Mouse (Mus musculus): ENCODE data around the gene Krt80. TPM values are rescaled to one million over a fixed set of nuclear protein-coding genes. Genes with fewer than 3 reads are reported as not detected.
"Not testable (repeated sequence)": the region's sequence is repeated elsewhere in the genome, so short reads cannot be mapped to it uniquely, and the experiment has no call there.

Gene Krt80
- total RNA-seq, 1 experiment from 2014 or later, result 1.7 TPM

DNA sequence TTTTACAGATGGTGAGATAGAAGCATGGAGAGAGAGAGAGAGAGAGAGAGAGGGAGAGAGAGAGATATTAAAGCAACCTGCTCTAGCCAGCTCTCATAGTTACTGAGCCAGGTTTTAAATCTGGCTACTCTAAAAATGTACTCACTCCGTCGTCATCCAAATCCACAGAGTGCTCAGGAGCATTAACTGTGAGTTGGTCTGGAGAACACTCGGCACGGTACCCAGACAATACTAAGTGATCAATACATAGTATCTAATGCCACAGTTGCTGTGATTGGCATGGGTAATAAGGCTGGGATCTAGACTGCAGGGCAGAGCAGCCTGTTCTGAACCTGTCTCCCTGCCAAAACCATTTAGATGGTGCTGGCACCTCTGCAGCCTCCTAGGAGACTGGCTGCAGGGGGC lies 14.6 kb downstream of the Krt80 start:
- ATAC-seq (replicated peaks; ENCODE audit: low read depth, poor library complexity, severe bottlenecking), result no peak

DNA sequence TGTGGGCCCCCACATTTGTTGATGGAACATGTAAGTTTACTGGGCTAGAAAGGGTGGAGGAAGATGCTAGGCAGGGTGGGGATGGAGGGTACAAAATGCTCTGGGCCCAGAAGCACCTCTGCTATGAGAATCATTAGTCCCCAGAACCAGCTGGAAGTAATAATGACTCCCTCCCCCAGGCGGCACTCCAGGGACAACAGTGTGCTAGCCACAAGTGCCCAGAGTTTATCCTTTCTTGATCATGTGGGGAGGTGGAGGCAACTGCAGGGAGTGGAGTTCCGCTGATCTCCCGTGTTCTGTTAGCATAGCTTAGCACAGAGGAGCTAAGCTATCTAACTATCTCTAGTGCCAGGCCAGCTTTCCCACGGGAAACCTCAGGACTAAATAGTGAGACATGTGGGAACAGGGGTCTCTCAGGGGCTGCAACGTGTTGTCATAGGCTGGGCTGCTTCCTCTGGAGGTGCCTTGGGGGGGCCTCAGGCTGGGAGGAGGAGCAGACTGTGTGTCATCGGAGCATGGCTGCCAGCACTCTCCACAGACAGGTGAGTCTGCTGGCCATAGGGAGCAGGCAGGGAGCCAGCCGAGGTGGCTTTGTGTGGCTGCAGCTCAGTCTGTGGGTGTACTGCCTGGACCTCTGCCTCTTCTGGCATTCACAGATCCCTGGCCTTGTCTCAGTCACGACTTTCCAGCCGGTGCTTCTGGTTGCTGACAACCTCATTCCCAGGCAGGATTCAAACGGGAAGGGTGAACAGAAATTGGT lies 17.1 kb downstream of the Krt80 start:
- ATAC-seq (replicated peaks; ENCODE audit: low read depth, poor library complexity, severe bottlenecking), result no peak

- ATAC-seq (replicated peaks; ENCODE audit: low read depth, poor library complexity, severe bottlenecking), result no peak
Measured at GRCm38 (mm10) chr15:101352047-101352446, 17.9 kb downstream of the Krt80 start.

DNA sequence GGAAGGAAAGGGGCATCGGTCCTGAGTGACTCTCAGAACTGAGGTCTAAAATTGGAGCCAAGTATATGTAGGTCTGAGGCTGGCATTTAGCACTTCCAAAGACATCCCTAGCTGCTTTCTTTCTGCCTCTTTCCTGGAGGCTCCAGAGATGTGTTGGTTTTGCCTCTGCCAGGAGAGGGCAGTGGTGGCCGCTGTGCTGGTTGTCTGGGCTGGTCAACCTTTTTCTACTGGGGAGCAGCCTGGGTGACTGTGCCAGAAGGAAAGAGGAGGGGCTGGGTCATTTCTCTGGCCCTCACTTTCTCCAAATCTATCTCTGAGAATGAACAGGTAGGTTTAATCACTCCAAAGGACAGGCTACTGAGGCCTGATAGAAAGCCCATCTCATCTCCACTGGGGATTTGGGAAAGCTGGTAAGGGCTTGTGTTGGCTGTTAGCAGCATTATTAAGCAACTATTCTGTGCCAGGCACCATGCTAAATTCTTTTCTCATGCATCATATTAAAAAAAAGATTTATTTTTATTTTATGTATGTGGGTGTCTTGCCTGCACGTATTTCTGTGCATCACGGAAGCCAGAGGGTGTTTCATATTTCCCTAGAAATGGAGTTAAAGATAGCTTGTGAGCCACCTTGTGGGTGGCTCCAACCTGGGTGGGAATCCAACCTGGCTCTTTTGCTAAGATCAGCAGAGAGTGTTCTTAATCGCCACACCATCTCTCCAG lies 28.0 kb downstream of the Krt80 start:
- peak; percentile 50; the same call in 1 of the 2 replicates for ATAC-seq (replicated peaks; ENCODE audit: low read depth, poor library complexity, severe bottlenecking)

- ATAC-seq (replicated peaks; ENCODE audit: low read depth, poor library complexity, severe bottlenecking), result peak; percentile 61
Measured at GRCm38 (mm10) chr15:101339537-101339936, 30.4 kb downstream of the Krt80 start.

DNA sequence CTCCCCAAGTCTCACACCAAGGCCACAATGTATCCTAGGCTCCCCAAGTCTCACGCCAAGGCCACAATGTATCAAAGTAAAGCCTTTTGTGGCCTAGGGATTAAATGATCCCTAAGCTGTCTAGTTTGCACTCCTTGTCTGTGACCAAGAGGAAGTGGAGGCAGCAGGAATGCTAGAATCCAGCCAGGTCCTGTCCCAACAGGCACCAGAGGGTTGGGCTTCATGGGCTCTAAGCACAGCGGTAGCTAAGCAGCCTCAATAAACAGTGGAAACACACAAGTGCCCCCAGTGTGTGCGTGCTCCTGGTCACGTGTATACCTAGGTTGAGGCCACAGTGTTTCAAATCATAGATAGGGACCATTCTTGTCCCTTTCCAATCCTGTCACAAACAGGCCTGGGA lies 31.6 kb downstream of the Krt80 start:
- no peak for ATAC-seq (replicated peaks; ENCODE audit: low read depth, poor library complexity, severe bottlenecking)

GRCm38 (mm10) chr15:101336474-101337174 lies 33.3 kb downstream of the Krt80 start:
- ATAC-seq (replicated peaks; ENCODE audit: low read depth, poor library complexity, severe bottlenecking), result peak; percentile 71

DNA sequence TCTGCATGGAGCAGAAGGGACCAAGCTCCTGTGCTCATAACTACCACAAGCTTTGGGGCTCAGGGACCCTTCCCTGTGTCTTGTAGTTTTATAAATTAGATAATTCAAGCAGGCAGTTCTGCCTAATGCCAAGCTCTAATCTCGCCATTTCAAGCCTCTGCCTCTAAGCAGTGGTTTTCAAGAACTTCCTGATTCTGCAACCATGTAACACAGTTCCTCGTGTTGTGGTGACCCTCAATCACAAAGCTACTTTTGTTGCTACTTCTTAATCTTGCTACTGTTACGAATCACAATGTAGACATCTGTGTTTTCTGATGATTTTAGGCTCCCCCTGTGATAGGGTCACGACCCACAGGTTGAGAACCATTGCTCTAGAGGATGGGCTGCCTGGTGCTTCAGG lies 36.3 kb downstream of the Krt80 start:
- ATAC-seq (replicated peaks; ENCODE audit: low read depth, poor library complexity, severe bottlenecking), result peak; percentile 50

DNA sequence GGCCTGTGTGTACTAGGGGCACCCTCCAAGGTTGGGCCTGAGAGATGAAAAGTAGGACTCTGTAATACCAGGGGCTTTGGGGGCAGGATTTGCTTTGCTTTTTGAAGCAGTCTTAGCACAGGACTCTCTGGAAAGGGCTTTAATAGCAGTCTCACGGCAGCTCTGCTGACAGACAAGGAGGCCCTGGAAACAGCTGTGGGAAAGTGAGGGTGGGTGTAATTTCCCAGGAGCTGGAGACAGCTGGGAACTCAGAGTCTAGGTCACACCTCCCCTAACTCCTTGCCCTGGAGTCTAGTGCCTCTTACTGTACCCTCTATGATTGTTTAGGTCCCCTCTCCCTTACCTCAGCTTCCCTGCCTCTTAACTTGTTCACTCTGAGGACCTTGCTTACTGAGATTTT lies 36.8 kb downstream of the Krt80 start:
- ATAC-seq (replicated peaks; ENCODE audit: low read depth, poor library complexity, severe bottlenecking), result no peak

- no peak for ATAC-seq (replicated peaks; ENCODE audit: low read depth, poor library complexity, severe bottlenecking)
Measured at GRCm38 (mm10) chr15:101332370-101332769, 37.6 kb downstream of the Krt80 start.

GRCm38 (mm10) chr15:101331090-101331489 lies 38.9 kb downstream of the Krt80 start:
- ATAC-seq (replicated peaks; ENCODE audit: low read depth, poor library complexity, severe bottlenecking), result no peak

DNA sequence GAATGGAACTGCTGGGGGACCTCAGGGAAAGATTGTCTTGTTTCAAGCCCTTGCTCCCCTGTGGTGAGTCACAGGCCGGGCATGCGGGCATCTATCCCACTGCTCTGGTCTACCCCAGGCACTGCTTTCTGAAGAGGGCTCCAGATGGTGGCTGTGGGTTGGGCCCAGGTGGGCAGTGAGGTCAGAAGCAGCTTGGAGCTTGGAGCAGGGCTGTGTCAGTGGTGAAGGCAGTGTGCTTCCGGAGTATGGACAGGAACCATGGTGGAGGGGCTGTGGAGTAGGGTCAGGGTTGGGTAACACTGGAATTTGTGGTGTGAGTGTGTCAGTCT lies 40.4 kb downstream of the Krt80 start:
- ATAC-seq (replicated peaks; ENCODE audit: low read depth, poor library complexity, severe bottlenecking), result no peak

GRCm38 (mm10) chr15:101328876-101329563 lies 40.9 kb downstream of the Krt80 start:
- ATAC-seq (replicated peaks; ENCODE audit: low read depth, poor library complexity, severe bottlenecking), result no peak

DNA sequence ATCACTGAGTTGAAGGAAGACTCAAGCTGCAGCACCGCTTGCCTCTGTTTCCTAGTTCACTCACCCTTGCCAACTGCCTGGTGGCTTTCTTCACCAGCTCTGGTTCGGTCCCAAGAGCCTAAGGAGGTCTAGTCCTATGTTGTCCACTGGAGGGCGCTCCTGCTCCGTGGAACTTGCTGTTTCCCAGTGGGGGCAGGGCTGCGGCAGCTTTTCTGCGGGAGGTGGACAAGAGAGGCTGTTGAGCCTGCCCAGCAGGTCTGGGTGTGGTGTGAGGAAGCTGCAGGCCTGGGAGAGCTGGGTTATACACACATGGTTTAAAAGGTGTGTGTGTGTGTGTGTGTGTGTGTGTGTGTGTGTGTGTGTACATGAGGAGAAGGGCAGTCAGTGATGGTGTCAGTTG lies 42.7 kb downstream of the Krt80 start:
- ATAC-seq (replicated peaks; ENCODE audit: low read depth, poor library complexity, severe bottlenecking), result peak; percentile 74

- ATAC-seq (replicated peaks; ENCODE audit: low read depth, poor library complexity, severe bottlenecking), result peak; percentile 55
Measured at GRCm38 (mm10) chr15:101325991-101326534, 43.9 kb downstream of the Krt80 start.

- ATAC-seq (replicated peaks; ENCODE audit: low read depth, poor library complexity, severe bottlenecking), result not testable (repeated sequence)
Measured at GRCm38 (mm10) chr15:101324409-101324808, 45.6 kb downstream of the Krt80 start.

DNA sequence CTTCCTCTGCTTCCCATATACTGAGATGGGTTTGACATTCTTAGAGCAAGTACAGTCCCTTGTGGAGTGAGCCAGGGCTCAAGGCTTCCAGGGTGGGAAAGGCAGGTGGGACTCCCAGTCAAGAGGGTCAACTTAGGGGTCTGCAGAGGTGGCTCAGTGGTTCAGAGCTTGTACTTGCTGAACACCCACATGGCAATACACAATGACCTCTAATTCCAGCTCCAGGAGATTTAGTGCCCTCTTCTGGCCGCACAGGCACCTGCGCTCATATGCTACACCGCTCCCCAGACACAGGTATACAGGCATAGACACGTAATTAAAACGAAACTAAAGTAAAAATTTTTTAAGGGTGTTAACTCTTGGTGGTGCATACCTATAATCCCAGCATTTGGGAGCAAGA lies 46.5 kb downstream of the Krt80 start:
- ATAC-seq (replicated peaks; ENCODE audit: low read depth, poor library complexity, severe bottlenecking), result no peak

GRCm38 (mm10) chr15:101322640-101323039 lies 47.3 kb downstream of the Krt80 start:
- no peak for ATAC-seq (replicated peaks; ENCODE audit: low read depth, poor library complexity, severe bottlenecking)

- no peak for ATAC-seq (replicated peaks; ENCODE audit: low read depth, poor library complexity, severe bottlenecking)
Measured at GRCm38 (mm10) chr15:101322106-101322505, 47.9 kb downstream of the Krt80 start.

GRCm38 (mm10) chr15:101321126-101321525 lies 48.8 kb downstream of the Krt80 start:
- peak; percentile 1; the same call in 1 of the 2 replicates for ATAC-seq (replicated peaks; ENCODE audit: low read depth, poor library complexity, severe bottlenecking)

Measured in common myeloid progenitor, adult 5-6 weeks (primary cell).